Mouse (Mus musculus) E14TG2a.4 (cell line): ENCODE measurements around the gene Tatdn3.

Source experiments
- CTCF ChIP-seq: conservative IDR thresholded peaks from 2 replicates; pipeline ENCODE4 v1.5.1; 2014; ENCODE audit warnings: low read length
- NANOG ChIP-seq: IDR thresholded peaks from 2 replicates; pipeline ENCODE4 v1.6.1; 2014; ENCODE audit warnings: borderline replicate concordance, low read length, mixed read lengths

GRCm38 (mm10) chr1:191036554-191037334 lies 26.0 kb downstream of the Tatdn3 start, which contains the start of gene Spata45:
- TF ChIP-seq CTCF, result no peak
- no peak for TF ChIP-seq NANOG
